Mouse (Mus musculus) intestine, embryonic 14.5 days (tissue): ENCODE data around the gene Tpgs1. TPM values are rescaled to one million over a fixed set of nuclear protein-coding genes. Genes with fewer than 3 reads are reported as not detected.

Source experiments
- ATAC-seq: fragments of 200-750 bp; cut with Nextera tagmentation; replicated peaks from 2 replicates; pipeline ENCODE4 v1.8.0; 2017; ENCODE audit warnings: low read depth, moderate number of reproducible peaks, moderate TSS enrichment, moderate library complexity; ENCODE audit not compliant: low FRiP score, low TSS enrichment
- DNase-seq: peaks from one replicate; pipeline ENCODE4 v3.0.0-alpha.2; 2018; ENCODE audit warnings: low spot score
- H3K27ac ChIP-seq: fragments of 300-500 bp; sonication (generic); 2 replicates; pipeline ENCODE4 v1.5.1; 2014; ENCODE audit warnings: low read depth, mild to moderate bottlenecking, control low read depth
- H3K27me3 ChIP-seq: fragments of 300-500 bp; sonication (generic); replicated peaks from 2 replicates; pipeline ENCODE4 v1.6.1; 2014; ENCODE audit warnings: low read length, control low read depth; ENCODE audit not compliant: control insufficient read depth, insufficient read depth
- H3K36me3 ChIP-seq: fragments of 300-500 bp; sonication (generic); 2 replicates; pipeline ENCODE4 v1.6.1; 2014; ENCODE audit warnings: low read length, control low read depth; ENCODE audit not compliant: control insufficient read depth, insufficient read depth
- H3K4me1 ChIP-seq: fragments of 300-500 bp; sonication (generic); replicated peaks from 2 replicates; pipeline ENCODE4 v1.6.1; 2014; ENCODE audit warnings: low read length, control low read depth, mixed read lengths; ENCODE audit not compliant: control insufficient read depth, insufficient read depth
- H3K4me2 ChIP-seq: fragments of 300-500 bp; sonication (generic); 2 replicates; pipeline ENCODE4 v1.6.1; 2014; ENCODE audit warnings: low read length
- H3K4me3 ChIP-seq: fragments of 300-500 bp; sonication (generic); 2 replicates; pipeline ENCODE4 v1.5.1; 2014; ENCODE audit warnings: low read depth, low read length, control low read depth, mixed read lengths
- H3K9ac ChIP-seq: fragments of 300-500 bp; sonication (generic); 2 replicates; pipeline ENCODE4 v1.6.1; 2014; ENCODE audit warnings: mild to moderate bottlenecking, low read length
- H3K9me3 ChIP-seq: fragments of 300-500 bp; sonication (generic); 2 replicates; pipeline ENCODE4 v1.6.1; 2016; ENCODE audit warnings: low read length, control low read depth; ENCODE audit not compliant: control insufficient read depth
- WGBS: fragments of 180-500 bp; shearing (Covaris S2); extraction: QIAGEN DNeasy Blood & Tissue Kit; methylation state at CpG from one replicate; pipeline ENCODE4 v1.1.7; 2014; 5-methylcytosine and 5-hydroxymethylcytosine counted together
- polyA plus RNA-seq: library from polyadenylated mRNA; unstranded; fragments of >200 nt; fragmentation: Nextera tagmentation; extraction: Ambion mirVana; gene quantifications from 2 replicates; pipeline ENCODE4 v1.2.1, GENCODE M21; 2014

The Tpgs1 gene
- polyA plus RNA-seq, 1 experiment from 2014 or later: 80.1 TPM

- 51% methylated on average over 3 of the region's 3 CpGs for WGBS
- Histone ChIP-seq H3K4me1 (no peaks in the 10 kb centered on the region), H3K27ac (no peak overlapping the region), H3K9ac (no peak overlapping the region), H3K4me2 (no peak overlapping the region), H3K27me3 (no peaks in the 10 kb centered on the region), H3K36me3 (no peaks in the 10 kb centered on the region), H3K9me3 (no peaks in the 10 kb centered on the region), H3K4me3 (no peak overlapping the region)
- no peak for DNase-seq
- ATAC-seq: no peak
These were observed 7.3 kb upstream of the Tpgs1 start for GRCm38 (mm10) chr10:79661861-79662260.

- Histone ChIP-seq H3K4me3 (no peak within 1 kb of the TSS), H3K4me2 (no peak within 1 kb of the TSS), H3K36me3 (no peaks in the 10 kb centered on the region), H3K27me3 (no peaks in the 10 kb centered on the region), H3K27ac (no peak within 1 kb of the TSS), H3K9me3 (no peaks in the 10 kb centered on the region), H3K4me1 (no peaks in the 10 kb centered on the region), H3K9ac (no peak within 1 kb of the TSS)
- DNase-seq (peak; percentile 91), ATAC-seq (peak; percentile 16; the same call in 1 of the 2 replicates)
- WGBS: 14% methylated on average over 13 of the region's 13 CpGs
These were observed 5.0 kb upstream of the Tpgs1 start, which contains the start of gene Madcam1 for GRCm38 (mm10) chr10:79664131-79664665. Gene Madcam1 (plus strand): TSS chr10:79664559.

GRCm38 (mm10) chr10:79665051-79665450, 4.1 kb upstream of the Tpgs1 start:
- Histone ChIP-seq H3K4me2 (no peak overlapping the region), H3K27ac (no peak overlapping the region), H3K36me3 (no peaks in the 10 kb centered on the region), H3K4me1 (no peaks in the 10 kb centered on the region), H3K9ac (no peak overlapping the region), H3K9me3 (no peaks in the 10 kb centered on the region), H3K27me3 (no peaks in the 10 kb centered on the region), H3K4me3 (no peak overlapping the region)
- no peak for DNase-seq
- ATAC-seq: no peak
- 84% methylated on average over 8 of the region's 8 CpGs for WGBS

- no peaks in the 10 kb centered on the region for H3K36me3 ChIP-seq
- H3K4me2 ChIP-seq: no peak overlapping the region
- no peak for DNase-seq
- H3K27ac ChIP-seq: no peak overlapping the region
- H3K27me3 ChIP-seq: no peaks in the 10 kb centered on the region
- no peak overlapping the region for H3K9ac ChIP-seq
- 64% methylated on average over 9 of the region's 9 CpGs for WGBS
- H3K4me3 ChIP-seq: no peak overlapping the region
- no peaks in the 10 kb centered on the region for H3K9me3 ChIP-seq
- ATAC-seq: no peak
- H3K4me1 ChIP-seq: peaks cover 8% of the 10 kb centered on the region
These were observed 2.7 kb upstream of the Tpgs1 start for GRCm38 (mm10) chr10:79666493-79666892.

- Histone ChIP-seq H3K9ac (no peak overlapping the region), H3K27ac (no peak overlapping the region), H3K36me3 (peaks cover 3% of the 10 kb centered on the region; the same call in 1 of the 2 replicates), H3K27me3 (no peaks in the 10 kb centered on the region), H3K4me1 (peaks cover 11% of the 10 kb centered on the region), H3K4me2 (no peak overlapping the region), H3K9me3 (no peaks in the 10 kb centered on the region), H3K4me3 (no peak overlapping the region)
- WGBS: 81% methylated on average over 5 of the region's 5 CpGs
- ATAC-seq: no peak
- no peak for DNase-seq
These were observed 1.1 kb upstream of the Tpgs1 start for GRCm38 (mm10) chr10:79668076-79668475.

GRCm38 (mm10) chr10:79669576-79670057, 448 bp downstream of the Tpgs1 start:
- peak overlapping the region; percentile 77 for H3K4me3 ChIP-seq
- no peaks in the 10 kb centered on the region for H3K27me3 ChIP-seq
- DNase-seq (no peak), ATAC-seq (peak; percentile 54)
- peak overlapping the region; percentile 78 for H3K9ac ChIP-seq
- WGBS: under 1% methylated on average over 47 of the region's 47 CpGs
- no peaks in the 10 kb centered on the region for H3K9me3 ChIP-seq
- peaks cover 11% of the 10 kb centered on the region for H3K4me1 ChIP-seq
- peak overlapping the region; percentile 82 for H3K4me2 ChIP-seq
- peaks cover 5% of the 10 kb centered on the region for H3K36me3 ChIP-seq
- H3K27ac ChIP-seq: peak overlapping the region; percentile 90

GRCm38 (mm10) chr10:79670071-79670888, 1.1 kb downstream of the Tpgs1 start:
- Histone ChIP-seq H3K4me3 (peak overlapping the region; percentile 77), H3K9ac (peak overlapping the region; percentile 78), H3K27ac (peak overlapping the region; percentile 90; the same call in 1 of the 2 replicates), H3K4me2 (peak overlapping the region; percentile 82), H3K9me3 (no peaks in the 10 kb centered on the region), H3K4me1 (peaks cover 11% of the 10 kb centered on the region), H3K27me3 (no peaks in the 10 kb centered on the region), H3K36me3 (peaks cover 5% of the 10 kb centered on the region)
- WGBS: 31% methylated on average over 15 of the region's 15 CpGs
- DNase-seq (no peak), ATAC-seq (peak; percentile 25)

- H3K4me2 ChIP-seq: peak overlapping the region; percentile 82
- H3K27ac ChIP-seq: peak overlapping the region; percentile 60; the same call in 1 of the 2 replicates
- WGBS: 42% methylated on average over 6 of the region's 6 CpGs
These were observed 2.4 kb downstream of the Tpgs1 start for GRCm38 (mm10) chr10:79671396-79672087.

More at GRCm38 (mm10) chr10:79671396-79672087, 2.4 kb downstream of the Tpgs1 start:
- H3K4me1 ChIP-seq: peaks cover 11% of the 10 kb centered on the region
- ATAC-seq (no peak), DNase-seq (no peak)
- no peak overlapping the region for H3K4me3 ChIP-seq
- H3K36me3 ChIP-seq: peaks cover 5% of the 10 kb centered on the region
- no peaks in the 10 kb centered on the region for H3K27me3 ChIP-seq
- H3K9ac ChIP-seq: no peak overlapping the region
- no peaks in the 10 kb centered on the region for H3K9me3 ChIP-seq
